Mouse (Mus musculus): ENCODE measurements around the gene Fli1. TPM values are rescaled to one million over a fixed set of nuclear protein-coding genes. Genes with fewer than 3 reads are reported as not detected.

Gene Fli1
- polyA plus RNA-seq, 1 experiment from 2014 or later, result 9.1 TPM

DNA sequence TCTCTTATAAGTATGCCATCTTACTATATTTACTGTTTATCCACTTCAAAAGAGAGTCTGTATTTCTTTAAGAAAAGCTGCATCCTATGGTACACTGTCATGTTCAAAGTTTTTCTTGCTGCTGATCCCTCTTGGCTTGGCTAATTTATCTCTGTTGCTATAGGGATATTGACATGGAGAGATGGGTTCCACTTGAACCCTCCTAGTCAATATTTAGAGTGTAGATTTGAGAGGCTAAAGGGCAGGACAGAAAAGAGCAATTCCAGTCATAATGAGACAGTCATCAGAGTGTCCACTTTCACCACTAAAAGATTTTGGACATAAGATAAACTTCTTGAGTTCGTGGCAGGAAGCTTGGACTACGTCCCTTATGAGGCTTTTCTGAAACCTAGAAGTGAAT, 142.4 kb downstream of the Fli1 start:
- peak; percentile 70 for ATAC-seq (ENCODE audit: insufficient read depth)
- H3K36me3 ChIP-seq (replicated peaks), result no peaks in the 10 kb centered on the region
- no peaks in the 10 kb centered on the region for H3K9me3 ChIP-seq (replicated peaks)
- no peak overlapping the region for H3K4me3 ChIP-seq (replicated peaks)
- WGBS (ENCODE audit: insufficient replicate concordance), result 18% methylated on average over 2 of the region's 2 CpGs
- H3K4me1 ChIP-seq (replicated peaks), result peaks cover 5% of the 10 kb centered on the region
- no peaks in the 10 kb centered on the region for H3K27me3 ChIP-seq
- H3K4me2 ChIP-seq, result peak overlapping the region; percentile 8; the same call in 1 of the 2 replicates
- no peak overlapping the region for H3K9ac ChIP-seq
- H3K27ac ChIP-seq (replicated peaks), result peak overlapping the region; percentile 66

- H3K36me3 ChIP-seq (replicated peaks), result no peaks in the 10 kb centered on the region
- H3K27ac ChIP-seq (replicated peaks), result no peak overlapping the region
- no peak for ATAC-seq (ENCODE audit: insufficient read depth)
- WGBS (ENCODE audit: insufficient replicate concordance), result 55% methylated on average over 4 of the region's 4 CpGs
- H3K27me3 ChIP-seq, result no peaks in the 10 kb centered on the region
- no peak overlapping the region for H3K9ac ChIP-seq
- H3K9me3 ChIP-seq (replicated peaks), result no peaks in the 10 kb centered on the region
- no peak overlapping the region for H3K4me2 ChIP-seq
- no peak overlapping the region for H3K4me3 ChIP-seq (replicated peaks)
- H3K4me1 ChIP-seq (replicated peaks), result no peaks in the 10 kb centered on the region
Observed at GRCm38 (mm10) chr9:32394761-32395161, 147.9 kb downstream of the Fli1 start.

DNA sequence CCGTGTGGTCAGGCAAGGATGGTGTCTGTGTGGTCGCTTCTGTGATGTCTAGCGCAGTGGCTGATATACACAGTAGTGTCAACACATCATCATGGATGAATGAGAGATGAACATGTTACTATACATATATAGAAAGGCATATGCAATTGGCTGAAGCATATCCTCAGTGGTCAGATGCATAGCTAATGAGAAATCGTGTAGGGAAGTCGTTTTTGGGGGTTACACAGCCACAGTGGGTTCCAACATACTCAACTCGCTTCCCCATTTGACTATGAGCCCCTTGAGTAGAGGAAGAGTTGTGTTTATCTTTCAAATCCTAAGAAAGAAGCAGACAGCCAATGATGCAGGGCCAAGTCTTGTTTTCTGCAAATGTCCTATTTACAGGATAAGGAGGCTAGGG, 149.9 kb downstream of the Fli1 start:
- ATAC-seq (ENCODE audit: insufficient read depth), result no peak
- no peak overlapping the region for H3K4me2 ChIP-seq
- H3K4me1 ChIP-seq (replicated peaks), result no peaks in the 10 kb centered on the region
- H3K4me3 ChIP-seq (replicated peaks), result no peak overlapping the region
- H3K27ac ChIP-seq (replicated peaks), result no peak overlapping the region
- no peak overlapping the region for H3K9ac ChIP-seq
- no peaks in the 10 kb centered on the region for H3K27me3 ChIP-seq
- H3K36me3 ChIP-seq (replicated peaks), result no peaks in the 10 kb centered on the region
- WGBS (ENCODE audit: insufficient replicate concordance), result 43% methylated on average over 6 of the region's 6 CpGs
- no peaks in the 10 kb centered on the region for H3K9me3 ChIP-seq (replicated peaks)

DNA sequence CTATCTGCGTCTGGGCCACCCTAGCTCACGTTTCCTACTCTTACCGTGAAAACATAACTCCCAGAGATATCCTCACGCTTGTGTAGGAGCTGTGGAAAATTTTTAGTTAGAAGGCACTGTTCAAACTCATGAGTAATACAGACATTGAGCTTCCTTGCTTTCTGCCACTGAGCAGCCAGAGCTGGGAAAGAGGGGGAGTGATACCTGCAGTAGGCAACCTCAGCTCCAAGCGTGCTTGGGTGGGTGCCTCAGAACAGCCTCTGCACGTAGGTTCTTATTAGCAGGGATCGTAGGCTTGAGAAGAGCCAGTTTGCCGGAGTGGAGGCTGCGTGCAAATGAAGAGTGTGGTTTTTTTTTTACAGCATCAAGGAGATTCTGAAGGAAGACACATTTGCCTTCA, 151.0 kb downstream of the Fli1 start:
- Histone ChIP-seq H3K4me3 (replicated peaks) (no peak overlapping the region), H3K4me1 (replicated peaks) (no peaks in the 10 kb centered on the region), H3K36me3 (replicated peaks) (no peaks in the 10 kb centered on the region), H3K9me3 (replicated peaks) (no peaks in the 10 kb centered on the region), H3K4me2 (no peak overlapping the region), H3K9ac (no peak overlapping the region), H3K27ac (replicated peaks) (no peak overlapping the region), H3K27me3 (no peaks in the 10 kb centered on the region)
- ATAC-seq (ENCODE audit: insufficient read depth), result no peak
- WGBS (ENCODE audit: insufficient replicate concordance), result 60% methylated on average over 9 of the region's 9 CpGs

GRCm38 (mm10) chr9:32391092-32391491, 151.6 kb downstream of the Fli1 start:
- Histone ChIP-seq H3K4me2 (no peak overlapping the region), H3K4me3 (replicated peaks) (no peak overlapping the region), H3K9ac (no peak overlapping the region), H3K4me1 (replicated peaks) (no peaks in the 10 kb centered on the region), H3K9me3 (replicated peaks) (no peaks in the 10 kb centered on the region), H3K36me3 (replicated peaks) (no peaks in the 10 kb centered on the region), H3K27me3 (no peaks in the 10 kb centered on the region), H3K27ac (replicated peaks) (no peak overlapping the region)
- 18% methylated on average over 5 of the region's 5 CpGs for WGBS (ENCODE audit: insufficient replicate concordance)
- no peak for ATAC-seq (ENCODE audit: insufficient read depth)

DNA sequence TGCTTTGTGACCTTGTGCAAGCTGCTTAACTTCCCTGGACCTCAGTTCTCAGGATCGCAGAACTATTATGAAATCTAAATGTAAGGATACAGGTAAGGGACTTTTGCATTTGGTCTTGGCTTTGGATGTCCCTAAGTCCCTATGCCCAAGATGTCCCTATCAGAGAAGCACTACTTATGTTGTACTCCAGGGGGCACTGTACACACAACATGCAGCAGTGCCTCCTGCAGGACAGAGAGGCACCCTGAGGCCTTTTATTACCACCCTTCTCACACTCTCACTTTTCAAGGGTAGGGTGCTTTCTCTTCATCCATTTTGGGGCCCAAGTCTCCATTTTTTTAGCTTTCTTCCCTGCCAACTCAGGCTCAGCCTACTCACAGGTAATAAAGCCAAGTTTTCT, 154.5 kb downstream of the Fli1 start:
- Histone ChIP-seq H3K9ac (no peak overlapping the region), H3K9me3 (replicated peaks) (no peaks in the 10 kb centered on the region), H3K4me2 (no peak overlapping the region), H3K27ac (replicated peaks) (no peak overlapping the region), H3K4me1 (replicated peaks) (no peaks in the 10 kb centered on the region), H3K27me3 (no peaks in the 10 kb centered on the region), H3K36me3 (replicated peaks) (no peaks in the 10 kb centered on the region), H3K4me3 (replicated peaks) (no peak overlapping the region)
- ATAC-seq (ENCODE audit: insufficient read depth), result no peak
- 56% methylated on average over 1 of the region's 1 CpGs for WGBS (ENCODE audit: insufficient replicate concordance)

DNA sequence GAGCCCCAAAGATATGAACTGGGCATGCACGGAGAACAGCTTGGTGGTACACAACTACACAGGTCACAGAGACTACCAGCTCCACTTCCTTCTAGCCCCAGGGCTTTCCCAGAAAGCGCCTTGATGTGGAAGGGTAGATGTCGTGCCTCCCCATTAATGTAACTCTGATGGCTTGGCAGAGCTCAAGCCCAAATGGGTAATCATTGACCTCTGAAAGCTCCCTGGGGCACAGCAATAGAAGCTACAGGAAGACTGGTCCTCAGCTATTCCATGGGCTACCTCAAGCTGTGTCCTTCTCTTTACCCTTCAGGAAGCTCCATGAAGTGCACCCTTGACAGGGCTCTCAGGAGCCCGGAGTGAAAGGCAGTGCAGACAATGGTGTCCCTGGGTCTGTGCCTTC, 157.8 kb downstream of the Fli1 start:
- 57% methylated on average over 4 of the region's 4 CpGs for WGBS (ENCODE audit: insufficient replicate concordance)
- H3K4me1 ChIP-seq (replicated peaks), result no peaks in the 10 kb centered on the region
- no peak overlapping the region for H3K4me2 ChIP-seq
- ATAC-seq (ENCODE audit: insufficient read depth), result no peak
- no peaks in the 10 kb centered on the region for H3K36me3 ChIP-seq (replicated peaks)
- H3K4me3 ChIP-seq (replicated peaks), result no peak overlapping the region
- no peak overlapping the region for H3K27ac ChIP-seq (replicated peaks)
- H3K27me3 ChIP-seq, result no peaks in the 10 kb centered on the region
- no peak overlapping the region for H3K9ac ChIP-seq
- no peaks in the 10 kb centered on the region for H3K9me3 ChIP-seq (replicated peaks)

DNA sequence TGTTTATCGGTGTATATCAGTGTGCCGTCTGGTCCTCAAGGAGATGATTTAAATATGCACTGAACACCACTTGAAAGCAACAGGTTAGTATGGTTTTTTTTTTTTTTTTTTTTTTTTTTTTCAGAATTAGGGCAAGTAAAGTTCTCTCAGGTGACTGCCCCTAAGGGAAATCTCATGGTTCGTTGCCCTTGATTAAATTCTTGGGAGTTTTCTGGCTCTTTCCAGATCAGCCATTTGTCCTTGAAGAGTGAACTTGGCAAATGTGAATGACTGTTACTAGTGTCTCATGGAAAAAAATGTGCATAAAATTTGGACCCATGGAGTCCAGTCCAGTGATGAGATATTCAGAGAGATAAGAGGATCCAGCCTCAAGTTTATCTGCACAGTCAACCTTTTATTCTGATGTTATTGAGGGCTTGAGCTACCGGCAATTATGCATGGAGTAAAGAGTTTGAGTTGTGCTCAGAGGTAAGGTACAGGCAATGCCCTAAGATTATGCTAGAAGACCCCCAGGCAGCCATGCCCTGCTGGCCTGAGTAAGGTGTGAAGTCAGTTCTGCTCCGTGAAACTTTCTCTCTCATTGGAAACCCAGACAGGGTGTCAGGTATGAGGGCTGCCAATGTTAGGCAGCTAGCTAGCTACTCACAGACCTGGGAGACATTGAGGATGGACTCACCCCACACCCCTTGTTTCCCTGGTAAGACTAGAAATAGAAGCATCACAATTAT, 165.6 kb downstream of the Fli1 start:
- no peaks in the 10 kb centered on the region for H3K36me3 ChIP-seq (replicated peaks)
- no peak overlapping the region for H3K27ac ChIP-seq (replicated peaks)

DNA sequence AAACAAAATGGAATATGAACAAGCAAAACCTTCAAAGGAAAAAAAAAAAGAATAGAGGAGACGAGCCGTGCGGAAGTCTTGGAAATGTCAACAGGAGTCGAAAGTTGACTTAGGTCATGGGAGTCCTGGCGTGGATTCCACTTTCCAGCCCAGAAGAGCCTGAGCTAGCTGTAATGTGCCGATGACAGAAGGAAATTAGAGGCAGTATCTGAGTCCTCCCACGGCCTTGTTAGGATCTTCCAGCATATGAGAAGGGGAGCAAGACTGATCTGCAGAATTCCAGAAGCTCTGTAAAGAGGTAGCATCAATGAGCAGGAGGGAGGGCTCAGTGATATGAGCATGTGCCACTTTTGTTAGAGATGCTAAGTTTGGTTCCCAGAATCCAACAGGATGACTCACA, 166.6 kb downstream of the Fli1 start:
- Histone ChIP-seq H3K27me3 (no peaks in the 10 kb centered on the region), H3K4me1 (replicated peaks) (no peaks in the 10 kb centered on the region), H3K9me3 (replicated peaks) (no peaks in the 10 kb centered on the region), H3K9ac (no peak overlapping the region), H3K27ac (replicated peaks) (no peak overlapping the region), H3K4me3 (replicated peaks) (no peak overlapping the region), H3K4me2 (no peak overlapping the region), H3K36me3 (replicated peaks) (no peaks in the 10 kb centered on the region)
- ATAC-seq (ENCODE audit: insufficient read depth), result no peak
- 70% methylated on average over 7 of the region's 7 CpGs for WGBS (ENCODE audit: insufficient replicate concordance)

More for the DNA sequence above, 165.6 kb downstream of the Fli1 start:
- 63% methylated on average over 5 of the region's 5 CpGs for WGBS (ENCODE audit: insufficient replicate concordance)
- no peak overlapping the region for H3K4me2 ChIP-seq
- no peaks in the 10 kb centered on the region for H3K27me3 ChIP-seq
- no peak for ATAC-seq (ENCODE audit: insufficient read depth)
- H3K9me3 ChIP-seq (replicated peaks), result no peaks in the 10 kb centered on the region
- no peaks in the 10 kb centered on the region for H3K4me1 ChIP-seq (replicated peaks)
- H3K9ac ChIP-seq, result no peak overlapping the region
- H3K4me3 ChIP-seq (replicated peaks), result no peak overlapping the region

DNA sequence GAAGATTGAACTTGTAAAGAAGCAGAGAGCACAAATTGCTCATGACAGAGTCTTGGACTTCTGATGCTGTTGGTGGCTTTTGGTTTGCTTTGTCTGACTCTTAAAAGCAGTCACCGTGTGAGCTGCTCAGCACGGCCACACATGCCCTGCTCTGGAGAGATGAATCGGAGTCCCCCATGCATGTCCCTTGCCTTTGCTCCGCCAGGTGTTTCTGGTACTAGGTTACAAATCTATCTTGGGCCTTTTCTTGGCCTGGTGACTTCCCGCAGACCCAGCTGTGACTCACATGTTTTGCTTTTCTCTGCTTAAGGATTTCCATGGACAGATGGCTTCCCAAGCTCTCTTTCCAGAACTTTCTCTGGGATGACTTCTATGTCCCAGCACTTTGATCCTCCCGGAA, 169.0 kb downstream of the Fli1 start:
- H3K36me3 ChIP-seq (replicated peaks), result no peaks in the 10 kb centered on the region
- H3K9me3 ChIP-seq (replicated peaks), result no peaks in the 10 kb centered on the region
- H3K27ac ChIP-seq (replicated peaks), result no peak overlapping the region
- no peak overlapping the region for H3K4me3 ChIP-seq (replicated peaks)
- ATAC-seq (ENCODE audit: insufficient read depth), result no peak
- no peaks in the 10 kb centered on the region for H3K27me3 ChIP-seq
- no peak overlapping the region for H3K4me2 ChIP-seq
- no peak overlapping the region for H3K9ac ChIP-seq
- no peaks in the 10 kb centered on the region for H3K4me1 ChIP-seq (replicated peaks)
- 72% methylated on average over 6 of the region's 6 CpGs for WGBS (ENCODE audit: insufficient replicate concordance)

Data from liver, embryonic 15.5 days (tissue).